Mouse (Mus musculus): ENCODE data around the gene Pon3.

DNA sequence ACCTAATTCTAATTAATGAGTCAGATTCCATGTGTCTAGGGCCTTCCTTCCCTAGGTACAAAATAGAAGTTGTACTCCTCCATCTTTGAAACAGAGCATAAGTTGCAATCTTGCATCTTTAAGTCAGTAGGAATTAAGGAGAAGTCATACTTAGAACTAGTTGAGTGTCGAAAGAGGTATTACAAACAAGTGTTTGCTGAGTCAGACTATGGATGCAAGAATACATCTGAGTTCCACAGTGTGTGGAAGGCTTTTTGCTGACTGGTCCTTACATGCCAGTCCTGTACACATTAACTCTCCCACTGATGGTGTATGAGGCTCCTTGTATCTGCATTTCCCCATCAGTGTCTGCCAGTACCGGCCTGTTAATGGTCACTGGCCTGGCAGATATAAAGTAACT lies 48.3 kb downstream of the Pon3 start:
- TF ChIP-seq CTCF (IDR thresholded peaks at IDR 0.05; ENCODE audit: extremely low read depth, insufficient read depth, insufficient read length, insufficient replicate concordance) (no peak), POLR2A (IDR thresholded peaks at IDR 0.05; ENCODE audit: low read depth, low read length) (no peak)

Data from spleen, adult 2 months (tissue).